Mouse (Mus musculus) stomach, postnatal 0 days (tissue): Measurements from ENCODE around the gene Pak1.

Experiments used
- CTCF ChIP-seq: IDR thresholded peaks from 2 replicates; pipeline ENCODE4 v1.5.1; 2016; ENCODE audit warnings: antibody characterized with exemption, low read depth, mild to moderate bottlenecking, moderate library complexity
- EP300 ChIP-seq: optimal IDR thresholded peaks from 2 replicates; pipeline ENCODE3; 2016; ENCODE audit warnings: antibody characterized with exemption

DNA sequence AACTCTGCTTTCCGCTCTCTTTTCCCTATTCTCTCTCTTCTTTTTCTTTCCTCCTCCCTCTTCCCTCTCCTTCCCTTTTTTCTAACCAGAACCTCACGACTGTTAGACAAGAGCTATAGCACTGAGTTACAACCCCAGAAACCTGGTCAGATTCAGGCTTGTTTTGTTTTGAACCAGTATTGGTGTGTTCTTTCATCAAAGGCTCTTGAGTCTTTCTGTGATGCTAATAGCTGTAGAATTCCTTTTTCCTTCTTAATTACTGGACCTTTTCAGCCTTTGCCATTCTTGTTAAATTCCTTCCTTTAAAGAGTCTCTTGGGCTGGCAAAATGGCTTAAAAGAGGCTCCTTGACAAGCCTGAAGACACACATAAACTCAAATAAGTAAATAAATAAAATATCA lies 14.8 kb downstream of the Pak1 start:
- TF ChIP-seq CTCF (no peak), EP300 (no peak)
